Mouse (Mus musculus): Measurements from ENCODE around the gene Hapln4.

The Hapln4 gene

DNA sequence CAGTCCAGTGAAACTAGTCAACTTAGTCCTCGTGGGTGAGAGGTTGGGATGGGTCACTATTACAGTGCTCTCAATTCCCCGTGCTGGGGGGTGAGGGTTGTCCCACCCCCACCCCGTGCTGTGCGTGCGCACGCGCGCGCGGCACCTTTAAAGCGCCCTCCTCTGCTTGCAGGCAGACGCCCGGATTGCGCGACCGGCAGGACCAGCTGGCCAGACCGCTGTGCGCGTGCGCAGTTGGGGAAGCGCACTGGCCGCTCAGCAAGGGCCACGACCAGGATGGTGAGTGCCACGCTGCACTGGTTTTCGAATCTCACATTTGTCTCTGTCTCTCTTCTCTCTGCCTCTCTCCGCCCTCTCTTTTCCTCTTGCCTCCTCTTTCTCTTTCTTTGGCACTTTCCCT lies at the start of gene Hapln4:
Gene Hapln4 (plus strand): TSS at position 173 of the 400 bp plus-strand sequence.
- DNase-seq (ENCODE audit: low read depth, low spot score) = peak; percentile 33

DNA sequence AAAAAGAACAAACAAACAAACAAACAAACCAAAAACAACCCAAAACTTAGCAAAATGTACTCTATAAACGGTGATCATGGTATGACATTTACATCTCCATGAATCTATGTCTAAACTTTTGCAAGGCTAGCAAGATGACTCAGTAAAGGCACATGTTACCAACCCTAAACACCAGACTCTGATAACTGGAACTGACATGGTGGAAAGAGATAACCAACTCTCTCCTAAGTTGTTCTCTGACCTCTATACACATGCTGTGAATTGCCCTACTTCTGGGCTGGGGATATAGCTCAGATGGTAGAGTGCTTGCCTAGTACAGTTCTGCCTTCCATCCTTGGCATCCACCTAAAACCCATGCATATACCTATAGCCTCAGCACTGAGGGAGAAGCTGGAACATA lies 45.3 kb upstream of the Hapln4 start:
- no peak for DNase-seq (ENCODE audit: low read depth, low spot score)

- DNase-seq (ENCODE audit: low read depth, low spot score) = no peak
Measured at GRCm38 (mm10) chr8:70041885-70042546, 41.2 kb upstream of the Hapln4 start.

DNA sequence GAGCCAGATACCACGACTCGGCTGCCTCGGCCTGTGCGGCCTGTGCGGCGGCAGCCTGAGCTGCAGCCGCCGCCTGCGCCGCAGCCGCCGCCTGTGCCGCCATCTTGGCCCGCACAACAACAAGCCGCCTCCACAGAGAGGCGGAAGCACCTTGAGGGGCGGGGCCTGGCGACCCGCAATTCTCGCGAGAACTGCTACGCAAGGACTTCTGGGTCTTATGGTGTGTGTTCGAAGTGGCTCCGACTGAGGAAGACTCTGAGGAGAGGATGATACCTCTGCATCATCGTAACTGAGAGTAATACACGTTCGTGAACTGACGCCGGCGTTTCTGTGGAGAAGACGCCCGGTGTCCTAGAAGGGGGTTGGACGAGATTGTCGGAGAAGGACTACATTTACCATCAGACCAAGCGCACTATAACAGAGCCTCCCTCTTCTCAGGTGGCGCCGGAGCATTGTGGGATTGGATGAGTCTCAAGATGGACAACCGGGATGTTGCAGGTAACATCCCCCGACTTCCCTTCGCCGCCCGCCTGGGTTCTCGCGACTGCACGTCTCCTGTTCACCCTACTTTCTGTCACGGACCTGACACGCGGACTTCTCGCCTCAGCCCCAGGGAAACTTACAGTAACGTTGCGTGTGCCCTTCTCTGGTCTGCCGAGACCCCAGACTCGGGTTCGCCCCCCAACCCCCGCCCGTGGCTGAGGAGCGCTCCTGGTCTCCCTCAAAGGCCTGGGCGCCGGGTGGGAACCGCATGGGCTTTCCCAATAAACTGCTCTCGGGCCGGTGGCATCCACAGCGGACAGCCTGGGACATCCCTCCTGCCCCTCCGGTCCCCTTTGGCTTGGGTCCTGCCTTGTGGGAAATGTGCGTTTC lies 40.4 kb upstream of the Hapln4 start, which contains the start of the genes Mau2 and Sugp1:
Gene Mau2 (minus strand): TSS at position 152 of the 873 bp plus-strand sequence.
Gene Sugp1 (plus strand): TSS at position 231 of the 873 bp plus-strand sequence.
- DNase-seq (ENCODE audit: low read depth, low spot score) = peak; percentile 98

- no peak for DNase-seq (ENCODE audit: low read depth, low spot score)
Measured at GRCm38 (mm10) chr8:70043996-70044395, 39.3 kb upstream of the Hapln4 start.

DNA sequence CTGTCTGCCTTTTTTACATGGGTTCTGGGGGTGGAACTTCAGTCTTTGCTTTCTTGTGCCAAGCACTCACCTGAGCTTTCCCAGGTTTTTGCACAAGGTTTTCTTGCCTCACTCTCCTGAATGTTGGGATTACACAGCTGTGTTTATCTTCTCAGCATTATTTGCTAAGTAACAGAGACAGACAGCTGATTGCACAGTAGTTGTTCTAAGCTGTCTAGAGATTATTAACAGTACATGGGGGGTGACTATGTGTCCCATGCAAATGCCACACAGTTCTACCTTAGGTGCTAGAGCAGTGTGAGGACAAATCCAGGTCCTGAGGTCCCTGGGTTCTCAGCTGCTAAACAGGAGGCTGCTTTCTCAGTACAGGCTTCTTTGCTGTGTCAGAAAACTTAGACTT lies 33.6 kb upstream of the Hapln4 start:
- DNase-seq (ENCODE audit: low read depth, low spot score) = no peak

- peak; percentile 46 for DNase-seq (ENCODE audit: low read depth, low spot score)
Measured at GRCm38 (mm10) chr8:70050434-70050833, 32.8 kb upstream of the Hapln4 start.

- no peak for DNase-seq (ENCODE audit: low read depth, low spot score)
Measured at GRCm38 (mm10) chr8:70057721-70058120, 25.5 kb upstream of the Hapln4 start.

DNA sequence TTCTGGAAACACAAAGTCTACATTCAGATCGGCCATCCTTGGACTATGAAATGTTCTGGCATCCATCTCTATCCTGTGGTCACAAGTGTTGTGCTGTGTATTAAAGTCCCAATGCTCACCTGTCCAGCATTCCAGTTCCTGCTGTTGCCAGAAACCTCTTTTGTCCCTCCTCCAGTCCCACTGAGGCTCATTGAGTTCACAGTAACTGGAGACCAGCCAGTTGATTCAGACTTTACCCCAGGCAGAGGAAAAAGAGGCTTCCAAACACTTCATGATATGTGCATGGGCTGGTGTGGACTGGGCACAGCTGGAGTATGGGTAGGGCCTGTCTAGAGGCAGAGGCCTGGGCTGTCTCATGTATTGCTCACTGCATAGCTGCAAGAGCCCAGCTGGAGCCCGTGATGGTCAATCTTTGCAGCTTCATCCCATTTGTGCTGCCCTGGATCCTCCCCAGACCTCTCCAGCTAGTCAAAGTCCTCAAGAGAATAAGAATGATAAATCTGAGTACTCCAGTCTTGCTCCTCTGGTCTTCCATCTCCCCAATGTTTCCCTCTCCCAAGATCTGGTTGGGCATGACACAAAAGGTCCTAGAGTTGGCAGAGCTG lies 11.3 kb upstream of the Hapln4 start:
- DNase-seq (ENCODE audit: low read depth, low spot score) = no peak

DNA sequence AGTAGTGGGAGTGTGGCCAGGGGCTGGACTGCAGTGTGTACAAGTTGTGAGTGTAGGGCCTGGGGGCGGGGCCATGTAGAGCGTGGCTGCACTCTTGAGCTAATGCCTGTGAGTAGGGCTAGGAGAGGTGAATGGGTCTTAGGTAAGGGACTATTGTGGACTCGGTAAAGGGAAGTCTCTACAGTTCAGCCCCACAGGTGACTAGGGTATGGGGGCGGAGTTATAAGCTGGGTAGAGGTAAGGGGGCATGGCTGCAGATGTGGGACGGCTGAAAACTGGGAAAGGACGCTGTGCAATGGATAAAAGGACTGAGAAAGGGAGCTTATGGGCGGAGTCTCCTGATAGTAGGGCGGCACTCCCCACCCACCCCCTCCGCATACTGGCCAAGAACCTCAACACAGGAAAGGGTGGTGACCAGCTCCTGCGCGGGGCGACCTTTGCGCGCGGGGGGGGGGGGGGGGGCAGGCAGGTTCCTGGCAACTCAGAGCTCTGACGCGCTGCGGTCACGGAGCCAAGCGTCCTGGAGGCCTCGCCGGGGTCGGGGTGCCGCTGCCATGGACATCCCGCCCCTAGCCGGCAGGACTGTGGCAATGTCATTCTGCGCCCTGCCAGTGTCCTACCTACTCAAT lies 10.7 kb upstream of the Hapln4 start, which contains the start of gene Tm6sf2:
Gene Tm6sf2 (plus strand): TSS at position 484 of the 629 bp plus-strand sequence.
- DNase-seq (ENCODE audit: low read depth, low spot score) = peak; percentile 81

DNA sequence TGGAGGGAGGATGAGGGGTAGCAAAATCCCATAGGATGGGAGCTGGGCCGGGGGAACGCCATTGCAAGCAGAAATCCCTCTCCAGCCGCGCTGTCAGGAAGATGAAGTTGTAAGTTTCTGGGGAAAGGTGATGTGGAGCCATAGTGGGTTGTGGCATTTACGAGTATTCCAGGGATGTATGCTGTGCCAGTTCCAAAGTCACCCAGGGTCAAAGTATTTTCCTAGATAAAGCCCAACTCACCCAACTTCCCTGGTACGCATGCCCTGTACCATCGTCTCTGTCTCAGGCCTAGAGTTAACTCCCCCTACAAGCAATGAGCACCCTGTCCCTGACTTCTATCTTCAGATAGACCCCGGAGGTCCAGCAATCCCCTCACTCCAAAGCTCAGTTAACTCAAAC lies 10.1 kb upstream of the Hapln4 start:
- no peak for DNase-seq (ENCODE audit: low read depth, low spot score)

- no peak for DNase-seq (ENCODE audit: low read depth, low spot score)
Measured at GRCm38 (mm10) chr8:70073682-70074081, 9.6 kb upstream of the Hapln4 start.

GRCm38 (mm10) chr8:70081976-70082375 lies 1.3 kb upstream of the Hapln4 start:
- DNase-seq (ENCODE audit: low read depth, low spot score) = no peak

DNA sequence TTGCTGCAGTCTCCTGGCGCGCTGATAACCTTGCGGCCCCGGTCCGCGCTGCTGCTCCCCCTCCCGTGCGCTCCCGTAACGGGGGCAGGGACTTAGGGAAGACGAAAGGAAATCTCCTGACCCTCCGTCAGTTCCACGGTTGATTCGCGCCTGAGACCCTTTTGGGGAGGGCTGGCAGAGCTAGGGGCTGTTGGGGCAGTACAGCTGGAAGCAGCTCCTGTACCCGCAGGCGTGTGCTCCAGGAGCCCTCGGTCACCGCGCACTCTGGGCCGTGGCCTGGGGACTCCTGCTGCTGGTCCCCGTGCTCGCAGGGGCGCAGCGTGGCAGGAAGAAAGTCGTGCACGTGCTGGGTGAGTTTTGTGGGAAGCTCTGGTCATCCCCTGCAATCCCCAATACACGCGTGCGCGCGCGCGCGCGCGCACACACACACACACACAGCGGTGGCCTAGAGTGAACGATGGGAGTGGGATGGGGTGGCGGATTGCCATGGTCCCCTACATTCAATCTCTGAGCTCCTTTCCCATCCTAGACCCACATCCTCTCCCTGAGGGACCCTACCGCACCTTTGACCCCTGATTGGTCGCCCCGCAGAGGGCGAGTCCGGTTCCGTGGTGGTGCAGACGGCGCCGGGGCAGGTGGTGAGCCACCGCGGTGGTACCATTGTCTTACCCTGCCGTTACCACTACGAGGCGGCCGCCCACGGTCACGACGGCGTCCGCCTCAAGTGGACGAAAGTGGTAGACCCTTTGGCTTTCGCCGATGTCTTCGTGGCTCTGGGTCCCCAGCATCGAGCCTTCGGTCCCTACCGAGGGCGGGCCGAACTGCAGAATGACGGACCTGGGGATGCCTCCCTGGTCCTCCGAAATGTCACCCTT lies 1.2 kb downstream of the Hapln4 start:
- DNase-seq (ENCODE audit: low read depth, low spot score) = peak; percentile 32

DNA sequence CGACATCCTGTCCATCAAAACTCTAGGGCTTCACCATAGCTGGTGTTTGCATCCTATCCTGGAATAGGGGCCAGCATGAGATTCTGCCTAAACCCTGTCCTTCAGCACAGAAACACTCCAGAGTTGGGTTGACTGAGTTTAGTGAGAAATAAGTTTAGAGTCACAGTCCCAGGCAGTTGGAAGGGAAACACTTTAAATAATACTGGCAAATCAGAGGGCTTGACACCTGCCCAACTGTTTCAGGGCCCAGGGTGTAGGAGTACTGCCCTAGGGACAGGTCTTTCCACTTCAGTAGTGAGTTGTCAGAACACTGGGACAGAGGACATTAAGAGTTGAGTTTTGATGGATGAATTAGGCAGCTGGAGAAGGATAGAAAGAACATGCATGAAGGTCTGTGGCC lies 2.9 kb downstream of the Hapln4 start:
- DNase-seq (ENCODE audit: low read depth, low spot score) = no peak

GRCm38 (mm10) chr8:70087237-70087636 lies 4.0 kb downstream of the Hapln4 start:
- DNase-seq (ENCODE audit: low read depth, low spot score) = peak; percentile 69

- peak; percentile 72 for DNase-seq (ENCODE audit: low read depth, low spot score)
Measured at GRCm38 (mm10) chr8:70087836-70088650, 4.8 kb downstream of the Hapln4 start.

DNA sequence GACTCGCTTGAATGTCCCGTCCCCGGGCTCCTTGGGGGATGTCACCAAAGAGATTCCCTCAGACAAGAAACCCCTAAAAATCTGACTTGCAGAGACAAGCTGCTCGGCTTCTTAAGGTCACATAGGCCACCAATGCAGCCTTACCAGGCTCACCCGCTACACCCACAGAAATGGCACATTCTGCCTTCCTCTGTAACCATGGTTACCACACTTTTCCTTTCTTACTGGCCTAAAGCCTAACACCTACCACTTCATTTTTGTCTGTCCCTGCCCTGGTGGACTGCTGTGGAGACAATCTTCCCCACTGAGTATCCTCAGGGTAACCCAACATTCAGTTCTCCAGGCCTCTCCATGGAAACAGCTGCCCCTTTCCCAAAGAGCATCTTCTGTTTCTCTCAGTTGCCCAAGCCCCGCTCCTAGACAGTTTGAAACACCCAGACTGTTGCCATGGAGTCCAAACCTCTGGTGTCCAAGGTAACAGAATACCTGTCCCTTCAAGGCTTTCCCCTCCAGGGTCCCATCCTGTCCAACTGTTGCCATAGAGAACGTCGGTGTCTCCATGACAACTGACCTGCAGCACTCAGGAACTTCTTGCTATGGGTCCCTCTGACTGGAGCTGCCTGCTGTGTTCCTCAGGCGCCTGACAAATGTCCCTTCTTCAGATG lies 6.2 kb downstream of the Hapln4 start:
- DNase-seq (ENCODE audit: low read depth, low spot score) = peak; percentile 91

GRCm38 (mm10) chr8:70092786-70093185 lies 9.5 kb downstream of the Hapln4 start:
- DNase-seq (ENCODE audit: low read depth, low spot score) = no peak

Measured in R1 (cell line).